Mouse (Mus musculus) heart, postnatal 0 days (tissue): ENCODE measurements at regions not wholly inside any gene's neighbourhood (a gene's known extent, or its start where the extent isn't known, plus 50 kb on each side); places are given as distances from the start of the nearest gene placed in this dataset.

Experiments used
- CTCF ChIP-seq: IDR thresholded peaks from 2 replicates; pipeline ENCODE4 v1.5.1; 2016; ENCODE audit warnings: antibody characterized with exemption, control low read depth, low read depth
- EP300 ChIP-seq: IDR thresholded peaks from 2 replicates; pipeline ENCODE4 v1.6.1; 2016; ENCODE audit warnings: antibody characterized with exemption, low read depth

DNA sequence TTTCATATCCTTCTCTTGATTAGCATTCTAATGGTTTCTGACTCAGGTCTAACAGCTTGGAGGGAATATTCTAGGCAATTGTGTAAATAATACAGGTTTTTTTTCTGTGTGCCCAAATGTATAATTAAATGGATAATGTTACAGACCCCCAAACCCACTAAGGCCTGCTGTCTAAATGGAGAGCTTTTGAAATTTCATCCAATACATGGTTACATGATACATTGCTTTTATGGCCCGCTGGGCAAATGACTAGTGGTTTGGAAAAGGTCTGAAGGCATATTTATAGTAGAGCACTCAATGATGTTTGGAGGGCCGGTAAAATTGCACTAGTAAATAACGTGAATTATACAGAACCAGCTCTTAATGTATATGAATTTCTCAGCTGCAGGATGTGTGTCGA, 400.0 kb downstream of the Gsdmc2 start:
- TF ChIP-seq EP300 (no peak), CTCF (no peak)
